Mouse (Mus musculus) myocyte (in vitro differentiated cells): ENCODE measurements around the gene Odf3l2. TPM values are rescaled to one million over a fixed set of nuclear protein-coding genes. Genes with fewer than 3 reads are reported as not detected.

ENCODE experiments used
- H3K27me3 ChIP-seq: one replicate; pipeline ENCODE4 v1.6.1; 2011; ENCODE audit not compliant: control insufficient read depth, insufficient read depth, insufficient read length
- H3K36me3 ChIP-seq: one replicate; pipeline ENCODE4 v1.6.1; 2011; ENCODE audit not compliant: control insufficient read depth, insufficient read depth
- H3K4me2 ChIP-seq: one replicate; pipeline ENCODE4 v1.6.1; 2011; ENCODE audit warnings: low read depth, control low read depth
- H3K4me3 ChIP-seq: one replicate; pipeline ENCODE4 v1.5.1; 2011; ENCODE audit warnings: mild to moderate bottlenecking, control low read depth, moderate library complexity
- H3K79me2 ChIP-seq: one replicate; pipeline ENCODE4 v1.6.1; 2011; ENCODE audit not compliant: control insufficient read depth, insufficient read depth
- H3ac ChIP-seq: one replicate; pipeline ENCODE4 v1.6.1; 2011; ENCODE audit not compliant: control insufficient read depth, insufficient read length
- CEBPB ChIP-seq: IDR thresholded peaks from 2 replicates; pipeline ENCODE4 v1.6.1; 2011; ENCODE audit warnings: mild to moderate bottlenecking, moderate library complexity; ENCODE audit not compliant: poor library complexity, insufficient read depth, severe bottlenecking
- E2F4 ChIP-seq: IDR thresholded peaks from one replicate; pipeline ENCODE4 v1.6.1; 2011; ENCODE audit warnings: mild to moderate bottlenecking, control low read depth, moderate library complexity; ENCODE audit not compliant: insufficient read depth
- MAX ChIP-seq: IDR thresholded peaks from one replicate; pipeline ENCODE4 v1.6.1; 2011; ENCODE audit warnings: low read depth, mild to moderate bottlenecking, control low read depth
- MYOD1 ChIP-seq, 3 experiments: IDR thresholded peaks; one replicate each; pipeline ENCODE4 v1.6.1; 2011; ENCODE audit warnings: control low read depth in 2 of 3, low read depth in 2 of 3, mild to moderate bottlenecking in 2 of 3, moderate library complexity in 1 of 3; ENCODE audit not compliant: insufficient read length in 2 of 3, control insufficient read depth in 1 of 3
- MYOG ChIP-seq, 3 experiments: IDR thresholded peaks; one replicate each; pipeline ENCODE4 v1.6.1; 2011; ENCODE audit warnings: control low read depth in 2 of 3, low read depth in 2 of 3, mild to moderate bottlenecking in 2 of 3; ENCODE audit not compliant: insufficient read length in 2 of 3, control insufficient read depth in 1 of 3, insufficient read depth in 1 of 3
- POLR2A ChIP-seq: IDR thresholded peaks from one replicate; pipeline ENCODE4 v1.6.1; 2011; ENCODE audit warnings: low read depth, mild to moderate bottlenecking, control low read depth, moderate library complexity; ENCODE audit not compliant: insufficient read length
- POLR2AphosphoS2 ChIP-seq: IDR thresholded peaks from one replicate; pipeline ENCODE4 v1.6.1; 2011; ENCODE audit warnings: low read depth, control low read depth; ENCODE audit not compliant: insufficient read length
- REST ChIP-seq: IDR thresholded peaks from one replicate; pipeline ENCODE4 v1.6.1; 2011; ENCODE audit warnings: mild to moderate bottlenecking, control low read depth, moderate library complexity; ENCODE audit not compliant: insufficient read depth, insufficient read length
- SRF ChIP-seq: IDR thresholded peaks from one replicate; pipeline ENCODE4 v1.6.1; 2011; ENCODE audit warnings: low read depth; ENCODE audit not compliant: control insufficient read depth, insufficient read length
- TCF12 ChIP-seq: IDR thresholded peaks from one replicate; pipeline ENCODE4 v1.6.1; 2011; ENCODE audit warnings: mild to moderate bottlenecking, control low read depth; ENCODE audit not compliant: poor library complexity, insufficient read depth, severe bottlenecking
- TCF3 ChIP-seq: IDR thresholded peaks from one replicate; pipeline ENCODE4 v1.6.1; 2011; ENCODE audit warnings: low read depth, control low read depth; ENCODE audit not compliant: insufficient read length
- USF1 ChIP-seq: IDR thresholded peaks from one replicate; pipeline ENCODE4 v1.6.1; 2011; ENCODE audit warnings: low read depth, mild to moderate bottlenecking, control low read depth, moderate library complexity
- polyA plus RNA-seq: library from polyadenylated mRNA; unstranded; fragments of >200 nt; fragmentation: generic; extraction: Trizol; gene quantifications from one replicate; pipeline ENCODE4 v1.2.1, GENCODE M21; 2012; ENCODE audit warnings: missing spikeins

The Odf3l2 gene
- polyA plus RNA-seq, 1 experiment: not detected

- Histone ChIP-seq H3K4me3 (no peak overlapping the region), H3K79me2 (no peaks in the 10 kb centered on the region), H3ac (no peak overlapping the region), H3K4me2 (no peak overlapping the region), H3K36me3 (no peaks in the 10 kb centered on the region), H3K27me3 (no peaks in the 10 kb centered on the region)
- TF ChIP-seq TCF12 (no peak), CEBPB (no peak), SRF (no peak), MYOD1 (IDR thresholded peaks at IDR 0.05; ENCODE audit: control insufficient read depth in 1 of 3, insufficient read length in 2 of 3, low read depth in 2 of 3) (no peak), MAX (no peak), REST (no peak), E2F4 (no peak), TCF3 (no peak), POLR2A (no peak), MYOG (IDR thresholded peaks at IDR 0.05; ENCODE audit: control insufficient read depth in 1 of 3, insufficient read depth in 1 of 3, insufficient read length in 2 of 3, low read depth in 2 of 3) (no peak), USF1 (no peak), POLR2AphosphoS2 (no peak)
These were observed 17.2 kb downstream of the Odf3l2 start for GRCm38 (mm10) chr10:79628377-79628776.

- no peaks in the 10 kb centered on the region for H3K79me2 ChIP-seq
- no peak overlapping the region for H3K4me3 ChIP-seq
- TF ChIP-seq POLR2AphosphoS2: no peak
- H3K4me2 ChIP-seq: peak overlapping the region; percentile 38
- no peaks in the 10 kb centered on the region for H3K27me3 ChIP-seq
- no peak overlapping the region for H3ac ChIP-seq
- no peaks in the 10 kb centered on the region for H3K36me3 ChIP-seq
These were observed 19.4 kb downstream of the Odf3l2 start for GRCm38 (mm10) chr10:79626156-79626555.

- no peak for TF ChIP-seq SRF
- TF ChIP-seq POLR2A: no peak
- TF ChIP-seq MYOD1 (IDR thresholded peaks at IDR 0.05; ENCODE audit: control insufficient read depth in 1 of 3, insufficient read length in 2 of 3, low read depth in 2 of 3): no peak
- no peak for TF ChIP-seq MYOG (IDR thresholded peaks at IDR 0.05; ENCODE audit: control insufficient read depth in 1 of 3, insufficient read depth in 1 of 3, insufficient read length in 2 of 3, low read depth in 2 of 3)
- TF ChIP-seq MAX: no peak
- TF ChIP-seq E2F4: no peak
- no peaks in the 10 kb centered on the region for H3K27me3 ChIP-seq
- no peaks in the 10 kb centered on the region for H3K79me2 ChIP-seq
- no peaks in the 10 kb centered on the region for H3K36me3 ChIP-seq
- H3K4me2 ChIP-seq: no peak overlapping the region
- no peak overlapping the region for H3K4me3 ChIP-seq
- no peak overlapping the region for H3ac ChIP-seq
These were observed 20.1 kb downstream of the Odf3l2 start for GRCm38 (mm10) chr10:79625398-79625797.

- no peak overlapping the region for H3K4me2 ChIP-seq
- H3K4me3 ChIP-seq: no peak overlapping the region
- no peaks in the 10 kb centered on the region for H3K27me3 ChIP-seq
- H3ac ChIP-seq: no peak overlapping the region
- TF ChIP-seq TCF3 (no peak), POLR2AphosphoS2 (no peak), REST (no peak), TCF12 (no peak), POLR2A (no peak), SRF (no peak), MAX (no peak), E2F4 (no peak), USF1 (no peak)
- no peaks in the 10 kb centered on the region for H3K79me2 ChIP-seq
- H3K36me3 ChIP-seq: no peaks in the 10 kb centered on the region
These were observed 21.6 kb downstream of the Odf3l2 start for GRCm38 (mm10) chr10:79623950-79624349.

GRCm38 (mm10) chr10:79616376-79616775 is 29.2 kb downstream of the Odf3l2 start:
- no peaks in the 10 kb centered on the region for H3K79me2 ChIP-seq
- no peaks in the 10 kb centered on the region for H3K36me3 ChIP-seq
- no peak overlapping the region for H3ac ChIP-seq
- peaks cover 23% of the 10 kb centered on the region for H3K27me3 ChIP-seq
- TF ChIP-seq CEBPB (no peak), TCF3 (no peak), MYOG (IDR thresholded peaks at IDR 0.05; ENCODE audit: control insufficient read depth in 1 of 3, insufficient read depth in 1 of 3, insufficient read length in 2 of 3, low read depth in 2 of 3) (no peak), POLR2A (no peak), TCF12 (no peak), MYOD1 (IDR thresholded peaks at IDR 0.05; ENCODE audit: control insufficient read depth in 1 of 3, insufficient read length in 2 of 3, low read depth in 2 of 3) (no peak), REST (no peak), E2F4 (no peak), SRF (no peak)
- H3K4me3 ChIP-seq: no peak overlapping the region
- H3K4me2 ChIP-seq: no peak overlapping the region
